Mouse (Mus musculus): Measurements from ENCODE around the gene Gm6096. TPM values are rescaled to one million over a fixed set of nuclear protein-coding genes. Genes with fewer than 3 reads are reported as not detected.

Gene Gm6096
- polyA plus RNA-seq, 1 experiment from 2014 or later: not detected

GRCm38 (mm10) chr7:34226086-34226485 is 24.8 kb upstream of the Gm6096 start:
- H3K9ac ChIP-seq (replicated peaks): 0 out of 2 replicates have a peak overlapping the region, but pooled peaks have one; percentile 14
- 86% methylated on average over 8 of the region's 8 CpGs for WGBS

GRCm38 (mm10) chr7:34226846-34227245 is 24.0 kb upstream of the Gm6096 start:
- H3K27me3 ChIP-seq (replicated peaks): no peaks in the 10 kb centered on the region
- peaks cover 46% of the 10 kb centered on the region for H3K36me3 ChIP-seq
- H3K9me3 ChIP-seq (replicated peaks): no peaks in the 10 kb centered on the region
- H3K9ac ChIP-seq (replicated peaks): 0 out of 2 replicates have a peak overlapping the region, but pooled peaks have one; percentile 14
- no peak for ATAC-seq (ENCODE audit: low FRiP score)
- peaks cover 47% of the 10 kb centered on the region for H3K4me1 ChIP-seq
- 91% methylated on average over 12 of the region's 12 CpGs for WGBS
- no peak overlapping the region for H3K27ac ChIP-seq (replicated peaks)
- H3K4me3 ChIP-seq (replicated peaks): no peak overlapping the region
- no peak overlapping the region for H3K4me2 ChIP-seq

More at GRCm38 (mm10) chr7:34226086-34226485, 24.8 kb upstream of the Gm6096 start:
- peaks cover 47% of the 10 kb centered on the region for H3K4me1 ChIP-seq
- H3K4me2 ChIP-seq: no peak overlapping the region
- no peak overlapping the region for H3K4me3 ChIP-seq (replicated peaks)
- H3K9me3 ChIP-seq (replicated peaks): no peaks in the 10 kb centered on the region
- no peak for ATAC-seq (ENCODE audit: low FRiP score)
- H3K27ac ChIP-seq (replicated peaks): no peak overlapping the region
- H3K36me3 ChIP-seq: peaks cover 51% of the 10 kb centered on the region
- H3K27me3 ChIP-seq (replicated peaks): no peaks in the 10 kb centered on the region

GRCm38 (mm10) chr7:34228641-34229040 is 22.2 kb upstream of the Gm6096 start:
- Histone ChIP-seq H3K27me3 (replicated peaks) (no peaks in the 10 kb centered on the region), H3K4me2 (peak overlapping the region; percentile 69), H3K4me3 (replicated peaks) (peak overlapping the region; percentile 78), H3K9me3 (replicated peaks) (no peaks in the 10 kb centered on the region), H3K9ac (replicated peaks) (no peak overlapping the region; the same call in 1 of the 2 replicates), H3K27ac (replicated peaks) (no peak overlapping the region), H3K4me1 (peaks cover 53% of the 10 kb centered on the region), H3K36me3 (peaks cover 30% of the 10 kb centered on the region)
- WGBS: 64% methylated on average over 9 of the region's 9 CpGs
- no peak for ATAC-seq (ENCODE audit: low FRiP score)

GRCm38 (mm10) chr7:34229153-34229552 is 21.7 kb upstream of the Gm6096 start:
- H3K9ac ChIP-seq (replicated peaks): peak overlapping the region; percentile 69

GRCm38 (mm10) chr7:34229691-34230111 is 21.1 kb upstream of the Gm6096 start:
- WGBS: 0% methylated on average over 19 of the region's 19 CpGs
- H3K4me2 ChIP-seq: peak overlapping the region; percentile 69
- no peaks in the 10 kb centered on the region for H3K27me3 ChIP-seq (replicated peaks)
- peak overlapping the region; percentile 86 for H3K27ac ChIP-seq (replicated peaks)
- H3K36me3 ChIP-seq: peaks cover 21% of the 10 kb centered on the region
- H3K9ac ChIP-seq (replicated peaks): peak overlapping the region; percentile 69
- H3K9me3 ChIP-seq (replicated peaks): no peaks in the 10 kb centered on the region
- peak overlapping the region; percentile 78 for H3K4me3 ChIP-seq (replicated peaks)
- peaks cover 58% of the 10 kb centered on the region for H3K4me1 ChIP-seq
- peak; percentile 16; the same call in 1 of the 2 replicates for ATAC-seq (ENCODE audit: low FRiP score)

More at GRCm38 (mm10) chr7:34229153-34229552, 21.7 kb upstream of the Gm6096 start:
- no peak for ATAC-seq (ENCODE audit: low FRiP score)
- Histone ChIP-seq H3K4me1 (peaks cover 55% of the 10 kb centered on the region), H3K27ac (replicated peaks) (peak overlapping the region; percentile 86), H3K27me3 (replicated peaks) (no peaks in the 10 kb centered on the region), H3K4me3 (replicated peaks) (peak overlapping the region; percentile 78), H3K4me2 (peak overlapping the region; percentile 69), H3K36me3 (peaks cover 25% of the 10 kb centered on the region), H3K9me3 (replicated peaks) (no peaks in the 10 kb centered on the region)
- 18% methylated on average over 5 of the region's 5 CpGs for WGBS

- Histone ChIP-seq H3K36me3 (peaks cover 18% of the 10 kb centered on the region), H3K9ac (replicated peaks) (peak within 1 kb of the TSS; percentile 69), H3K4me1 (peaks cover 62% of the 10 kb centered on the region), H3K4me3 (replicated peaks) (peak within 1 kb of the TSS; percentile 78), H3K4me2 (peak within 1 kb of the TSS; percentile 69), H3K9me3 (replicated peaks) (no peaks in the 10 kb centered on the region), H3K27ac (replicated peaks) (peak within 1 kb of the TSS; percentile 86), H3K27me3 (replicated peaks) (no peaks in the 10 kb centered on the region)
- WGBS: under 1% methylated on average over 35 of the region's 39 CpGs
- ATAC-seq (ENCODE audit: low FRiP score): peak; percentile 46
Measured at GRCm38 (mm10) chr7:34230116-34230515, 20.7 kb upstream of the Gm6096 start, which contains the start of gene Gpi1. Gpi1 (minus strand) TSS chr7:34230336.

- 48% methylated on average over 7 of the region's 7 CpGs for WGBS
- Histone ChIP-seq H3K4me2 (peak overlapping the region; percentile 65), H3K36me3 (peaks cover 16% of the 10 kb centered on the region), H3K9me3 (replicated peaks) (no peaks in the 10 kb centered on the region), H3K4me1 (peaks cover 37% of the 10 kb centered on the region), H3K9ac (replicated peaks) (peak overlapping the region; percentile 55), H3K27me3 (replicated peaks) (no peaks in the 10 kb centered on the region), H3K4me3 (replicated peaks) (peak overlapping the region; percentile 53), H3K27ac (replicated peaks) (peak overlapping the region; percentile 92)
- ATAC-seq (ENCODE audit: low FRiP score): 0 out of 2 replicates have a peak, but pooled peaks have one; percentile 0
Measured at GRCm38 (mm10) chr7:34232785-34233725, 17.8 kb upstream of the Gm6096 start.

GRCm38 (mm10) chr7:34233909-34234609 is 16.8 kb upstream of the Gm6096 start:
- H3K27ac ChIP-seq (replicated peaks): peak overlapping the region; percentile 92
- peak overlapping the region; percentile 55 for H3K9ac ChIP-seq (replicated peaks)
- WGBS: under 1% methylated on average over 46 of the region's 46 CpGs
- peaks cover 25% of the 10 kb centered on the region for H3K36me3 ChIP-seq
- peaks cover 27% of the 10 kb centered on the region for H3K4me1 ChIP-seq
- peak; percentile 95 for ATAC-seq (ENCODE audit: low FRiP score)
- peak overlapping the region; percentile 65 for H3K4me2 ChIP-seq
- no peaks in the 10 kb centered on the region for H3K9me3 ChIP-seq (replicated peaks)
- H3K4me3 ChIP-seq (replicated peaks): peak overlapping the region; percentile 53
- no peaks in the 10 kb centered on the region for H3K27me3 ChIP-seq (replicated peaks)

GRCm38 (mm10) chr7:34234610-34235561 is 16.0 kb upstream of the Gm6096 start:
- H3K27me3 ChIP-seq (replicated peaks): no peaks in the 10 kb centered on the region
- H3K36me3 ChIP-seq: peaks cover 33% of the 10 kb centered on the region
- 2% methylated on average over 17 of the region's 17 CpGs for WGBS
- peak; percentile 10; the same call in 1 of the 2 replicates for ATAC-seq (ENCODE audit: low FRiP score)
- H3K4me1 ChIP-seq: peaks cover 22% of the 10 kb centered on the region
- H3K27ac ChIP-seq (replicated peaks): peak overlapping the region; percentile 92
- no peaks in the 10 kb centered on the region for H3K9me3 ChIP-seq (replicated peaks)
- peak overlapping the region; percentile 65 for H3K4me2 ChIP-seq
- H3K4me3 ChIP-seq (replicated peaks): peak overlapping the region; percentile 53
- peak overlapping the region; percentile 55 for H3K9ac ChIP-seq (replicated peaks)

- Histone ChIP-seq H3K4me3 (replicated peaks) (no peak overlapping the region), H3K4me1 (peaks cover 18% of the 10 kb centered on the region), H3K9me3 (replicated peaks) (no peaks in the 10 kb centered on the region), H3K27me3 (replicated peaks) (no peaks in the 10 kb centered on the region), H3K4me2 (no peak overlapping the region), H3K36me3 (peaks cover 39% of the 10 kb centered on the region), H3K27ac (replicated peaks) (no peak overlapping the region), H3K9ac (replicated peaks) (no peak overlapping the region)
- 87% methylated on average over 5 of the region's 5 CpGs for WGBS
- ATAC-seq (ENCODE audit: low FRiP score): no peak
Measured at GRCm38 (mm10) chr7:34235602-34236001, 15.2 kb upstream of the Gm6096 start.
